Mouse (Mus musculus) heart, postnatal 4 days (tissue): ENCODE measurements around the gene Itgb8. TPM values are rescaled to one million over a fixed set of nuclear protein-coding genes. Genes with fewer than 3 reads are reported as not detected.

Experiments
- DNase-seq: peaks from one replicate; pipeline ENCODE4 v3.0.0; 2021
- total RNA-seq, 2 experiments: library from RNA; stranded (reverse); gene quantifications; 2 replicates each; pipeline ENCODE4 v1.2.3; 2021

Gene Itgb8
- total RNA-seq, 2 experiments from 2014 or later, result 3.2 to 4.2 TPM

GRCm38 (mm10) chr12:119209384-119210072 lies 29.1 kb downstream of the Itgb8 start:
- no peak for DNase-seq

GRCm38 (mm10) chr12:119207464-119207801 lies 31.2 kb downstream of the Itgb8 start:
- DNase-seq, result no peak

- peak; percentile 9 for DNase-seq
These were observed 31.7 kb downstream of the Itgb8 start for GRCm38 (mm10) chr12:119206711-119207463.

GRCm38 (mm10) chr12:119204411-119204810 lies 34.2 kb downstream of the Itgb8 start:
- no peak for DNase-seq

GRCm38 (mm10) chr12:119202766-119203165 lies 35.8 kb downstream of the Itgb8 start:
- DNase-seq, result no peak

- no peak for DNase-seq
These were observed 43.5 kb downstream of the Itgb8 start for GRCm38 (mm10) chr12:119195145-119195544.

- DNase-seq, result peak; percentile 14
These were observed 48.8 kb downstream of the Itgb8 start for GRCm38 (mm10) chr12:119189814-119190213.

- no peak for DNase-seq
These were observed 53.2 kb downstream of the Itgb8 start for GRCm38 (mm10) chr12:119185441-119185840.

- DNase-seq, result no peak
These were observed 56.2 kb downstream of the Itgb8 start for GRCm38 (mm10) chr12:119182215-119182924.

GRCm38 (mm10) chr12:119176017-119176416 lies 62.6 kb downstream of the Itgb8 start:
- DNase-seq, result no peak

- DNase-seq, result no peak
These were observed 68.6 kb downstream of the Itgb8 start for GRCm38 (mm10) chr12:119169828-119170539.

- DNase-seq, result no peak
These were observed 69.5 kb downstream of the Itgb8 start for GRCm38 (mm10) chr12:119169143-119169542.

GRCm38 (mm10) chr12:119165115-119165514 lies 73.5 kb downstream of the Itgb8 start:
- no peak for DNase-seq

- DNase-seq, result no peak
These were observed 73.9 kb downstream of the Itgb8 start for GRCm38 (mm10) chr12:119164672-119165071.

- no peak for DNase-seq
These were observed 74.4 kb downstream of the Itgb8 start for GRCm38 (mm10) chr12:119164176-119164575.

- no peak for DNase-seq
These were observed 77.8 kb downstream of the Itgb8 start for GRCm38 (mm10) chr12:119160786-119161185.

GRCm38 (mm10) chr12:119159254-119159933 lies 79.2 kb downstream of the Itgb8 start:
- no peak for DNase-seq

- no peak for DNase-seq
These were observed 80.9 kb downstream of the Itgb8 start for GRCm38 (mm10) chr12:119157686-119158085.

GRCm38 (mm10) chr12:119157068-119157467 lies 81.5 kb downstream of the Itgb8 start:
- no peak for DNase-seq

- DNase-seq, result peak; percentile 49
These were observed 83.0 kb downstream of the Itgb8 start for GRCm38 (mm10) chr12:119155566-119155965.

GRCm38 (mm10) chr12:119150956-119151355 lies 87.6 kb downstream of the Itgb8 start:
- DNase-seq, result no peak

GRCm38 (mm10) chr12:119147753-119148152 lies 90.8 kb downstream of the Itgb8 start:
- no peak for DNase-seq
